Mouse (Mus musculus) right cerebral cortex, postnatal 36 days (tissue): ENCODE measurements at regions not wholly inside any gene's neighbourhood (a gene's known extent, or its start where the extent isn't known, plus 50 kb on each side); places are given as distances from the start of the nearest gene placed in this dataset.
"Not testable (repeated sequence)": the region's sequence is repeated elsewhere in the genome, so short reads cannot be mapped to it uniquely, and the experiment has no call there.

ENCODE experiments used
- DNase-seq, 2 experiments: peaks; one replicate each; pipeline ENCODE4 v3.0.0; 2022; ENCODE audit warnings: low spot score in 2 of 2, mixed read lengths in 1 of 2

- no peak for DNase-seq
Measured at GRCm38 (mm10) chr1:113932492-113932891, 1752.1 kb upstream of the Cntnap5a start.

- no peak for DNase-seq
Measured at GRCm38 (mm10) chr1:113958016-113958751, 1726.4 kb upstream of the Cntnap5a start.

- DNase-seq: not testable (repeated sequence)
Measured at GRCm38 (mm10) chr1:113959267-113959666, 1725.3 kb upstream of the Cntnap5a start.

GRCm38 (mm10) chr1:113963931-113964330 lies 1720.6 kb upstream of the Cntnap5a start:
- DNase-seq: not testable (repeated sequence)

- no peak for DNase-seq
Measured at GRCm38 (mm10) chr1:113964431-113964830, 1720.1 kb upstream of the Cntnap5a start.

- no peak for DNase-seq
Measured at GRCm38 (mm10) chr1:113970617-113971016, 1713.9 kb upstream of the Cntnap5a start.

- no peak for DNase-seq
Measured at GRCm38 (mm10) chr1:113980111-113980510, 1704.4 kb upstream of the Cntnap5a start.

- DNase-seq: no peak
Measured at GRCm38 (mm10) chr1:113989676-113990296, 1694.8 kb upstream of the Cntnap5a start.

- peak; percentile 0 to 1 for DNase-seq
Measured at GRCm38 (mm10) chr1:113992488-113992887, 1692.1 kb upstream of the Cntnap5a start.

- no peak for DNase-seq
Measured at GRCm38 (mm10) chr1:114037877-114038276, 1646.7 kb upstream of the Cntnap5a start.

GRCm38 (mm10) chr1:114039383-114039782 lies 1645.2 kb upstream of the Cntnap5a start:
- DNase-seq: no peak

GRCm38 (mm10) chr1:114063097-114063496 lies 1621.5 kb upstream of the Cntnap5a start:
- no peak for DNase-seq

- no peak for DNase-seq
Measured at GRCm38 (mm10) chr1:114074506-114074905, 1610.0 kb upstream of the Cntnap5a start.
